ENCODE assay signal across 9 mouse cellular contexts in the genomic region with DNA sequence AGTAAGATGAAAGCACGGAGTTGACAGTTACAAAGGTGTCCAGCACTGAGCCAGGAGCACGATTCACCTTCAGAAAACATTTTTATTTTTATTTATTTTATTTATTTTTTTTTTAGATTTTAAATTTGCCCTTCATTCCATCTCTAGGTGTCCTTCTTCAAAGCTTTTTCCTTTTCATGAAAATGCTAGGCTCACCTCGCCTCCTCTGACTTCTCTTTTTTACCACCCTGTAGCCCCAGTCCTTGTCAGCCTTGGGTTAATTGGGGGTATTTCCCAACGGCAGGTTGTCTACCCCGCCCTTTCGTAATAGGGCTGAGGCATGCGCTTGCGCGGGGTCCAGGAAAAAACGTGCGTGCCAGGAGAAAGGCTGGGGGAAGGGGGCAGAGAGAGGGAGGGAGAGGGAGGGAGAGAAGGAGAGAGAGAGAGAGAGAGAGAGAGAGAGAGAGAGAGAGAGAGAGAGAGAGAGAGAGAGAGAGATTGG. TPM values are rescaled to one million over a fixed set of nuclear protein-coding genes. Genes with fewer than 3 reads are reported as not detected.
DNase-seq lines count a peak whose midpoint lies in the region; ATAC-seq and TF ChIP-seq lines count a peak whose summit lies in the region.
"Had no signal": no experiment of that assay in that cellular context is flagged by ENCODE, and none has a peak within 500 bp of the region (broad histone marks: within the 10 kb centered on the region; RNA-seq: fewer than 3 reads in every experiment).

No protein-coding gene starts in this region.

- no peaks in the 10 kb centered on the region for H3K9me3 ChIP-seq in hindbrain, postnatal 0 days (ENCODE audit: low read length)

- H3K79me2 ChIP-seq in myocyte (ENCODE audit: control insufficient read depth, insufficient read depth) = peaks cover 2% of the 10 kb centered on the region

- 9% methylated on average over 11 of the region's 11 CpGs for WGBS in hindbrain, postnatal 0 days

- H3K4me3 ChIP-seq in hindbrain, postnatal 0 days (ENCODE audit: low read length) = peak overlapping the region; percentile 50
- no peak overlapping the region for H3K4me3 ChIP-seq in myocyte
- H3K4me3 ChIP-seq: erythroblast, embryonic 14.5 days had no signal

- no peaks in the 10 kb centered on the region for H3K27me3 ChIP-seq in hindbrain, postnatal 0 days (ENCODE audit: insufficient read depth, low read length)
- no peaks in the 10 kb centered on the region for H3K27me3 ChIP-seq in myocyte (ENCODE audit: control insufficient read depth, insufficient read depth, insufficient read length)

- peaks cover 18% of the 10 kb centered on the region for H3K4me1 ChIP-seq in hindbrain, postnatal 0 days (ENCODE audit: insufficient read depth, low read length)

- ATAC-seq in cerebellum, adult (ENCODE audit: insufficient number of reproducible peaks, low FRiP score, low TSS enrichment) = no peak
- ATAC-seq in hindbrain, postnatal 0 days = no peak

- TF ChIP-seq CTCF in hindbrain, postnatal 0 days (IDR thresholded peaks at IDR 0.05; ENCODE audit: low read depth) = no peak

- no peak overlapping the region for H3ac ChIP-seq in myocyte (ENCODE audit: control insufficient read depth, insufficient read length)

- peak; percentile 74 for DNase-seq in cerebellum, adult 11 months
- peak; percentile 69 for DNase-seq in retina, postnatal 1 day
- no peak for DNase-seq in retina, embryonic 14.5 days (ENCODE audit: low spot score)
- DNase-seq in hindbrain, postnatal 0 days (ENCODE audit: low spot score) = peak; percentile 83
- no peak for DNase-seq in spleen, postnatal 4 days (ENCODE audit: low spot score in 2 of 2)
- DNase-seq in urinary bladder, adult 2 months (ENCODE audit: low spot score) = no peak

- H3K36me3 ChIP-seq in hindbrain, postnatal 0 days (ENCODE audit: insufficient read depth, low read length) = no peaks in the 10 kb centered on the region
- H3K36me3 ChIP-seq in myocyte (ENCODE audit: control insufficient read depth, insufficient read depth) = no peaks in the 10 kb centered on the region

- peak overlapping the region; percentile 60 for H3K4me2 ChIP-seq in hindbrain, postnatal 0 days (ENCODE audit: low read depth, low read length)
- peak overlapping the region; percentile 87 for H3K4me2 ChIP-seq in myocyte (ENCODE audit: low read depth)

- H3K27ac ChIP-seq in hindbrain, postnatal 0 days = peak overlapping the region; percentile 85; the same call in 1 of the 2 replicates

- no peak for TF ChIP-seq POLR2A in myocyte (IDR thresholded peaks at IDR 0.05; ENCODE audit: insufficient read length, low read depth)

- no peak overlapping the region; the same call in 1 of the 2 replicates for H3K9ac ChIP-seq in hindbrain, postnatal 0 days (replicated peaks; ENCODE audit: low read length)

TF ChIP-seq in myocyte, 11 proteins besides CTCF, POLR2A, EP300 and RAD21:
- TF ChIP-seq POLR2AphosphoS2 (IDR thresholded peaks at IDR 0.05; ENCODE audit: insufficient read length, low read depth) (no peak), USF1 (IDR thresholded peaks at IDR 0.05; ENCODE audit: low read depth) (no peak), MAX (IDR thresholded peaks at IDR 0.05; ENCODE audit: low read depth) (no peak), MYOG (IDR thresholded peaks at IDR 0.05; ENCODE audit: control insufficient read depth in 1 of 3, insufficient read depth in 1 of 3, insufficient read length in 2 of 3, low read depth in 2 of 3) (no peak), TCF12 (IDR thresholded peaks at IDR 0.05; ENCODE audit: insufficient read depth, poor library complexity, severe bottlenecking) (no peak), SRF (IDR thresholded peaks at IDR 0.05; ENCODE audit: control insufficient read depth, insufficient read length, low read depth) (no peak)

RNA-seq across cellular contexts. Expression of a gene that starts 0.4 kb away (rescaled TPM):
- 0.16 and 0.43 TPM in 2 replicates for total RNA-seq in hindbrain, postnatal 0 days (2014; rRNA removed)
- 0.88 and 1.0 TPM in 2 replicates for polyA plus RNA-seq in hindbrain, postnatal 0 days (2015; fragmentation: Nextera tagmentation; extraction: Ambion mirVana)
- polyA plus RNA-seq in myocyte (2012; fragmentation: generic; extraction: Trizol) = 0.56 TPM
- polyA plus RNA-seq in urinary bladder, adult 2 months (2012; rRNA removed) = 0.19 and 0.21 TPM in 2 replicates

RNA-seq across cellular contexts. Expression of a gene that starts 4.5 kb away (rescaled TPM):
- total RNA-seq in hindbrain, postnatal 0 days (2014; rRNA removed) = 26.7 and 32.3 TPM in 2 replicates
- 8.8 TPM in 2 replicates for polyA plus RNA-seq in hindbrain, postnatal 0 days (2015; fragmentation: Nextera tagmentation; extraction: Ambion mirVana)
- polyA plus RNA-seq in myocyte (2012; fragmentation: generic; extraction: Trizol) = 53.6 TPM
- polyA plus RNA-seq in urinary bladder, adult 2 months (2012; rRNA removed) = 33.9 and 35.6 TPM in 2 replicates

RNA-seq across cellular contexts. Expression of a gene that starts 5.4 kb away (rescaled TPM):
- 25.4 and 28.9 TPM in 2 replicates for total RNA-seq in hindbrain, postnatal 0 days (2014; rRNA removed)
- polyA plus RNA-seq in hindbrain, postnatal 0 days (2015; fragmentation: Nextera tagmentation; extraction: Ambion mirVana) = 5.8 and 6.5 TPM in 2 replicates
- 1.3 TPM for polyA plus RNA-seq in myocyte (2012; fragmentation: generic; extraction: Trizol)
- 4.2 and 5.8 TPM in 2 replicates for polyA plus RNA-seq in urinary bladder, adult 2 months (2012; rRNA removed)

RNA-seq across cellular contexts. Expression of a gene that starts 20.0 kb away (rescaled TPM):
- 29.7 and 40.8 TPM in 2 replicates for total RNA-seq in hindbrain, postnatal 0 days (2014; rRNA removed)
- 57.7 and 62.8 TPM in 2 replicates for polyA plus RNA-seq in hindbrain, postnatal 0 days (2015; fragmentation: Nextera tagmentation; extraction: Ambion mirVana)
- polyA plus RNA-seq in myocyte (2012; fragmentation: generic; extraction: Trizol) = 0.18 TPM
- 3.3 and 5.0 TPM in 2 replicates for polyA plus RNA-seq in urinary bladder, adult 2 months (2012; rRNA removed)
- polyA plus RNA-seq: erythroblast, embryonic 14.5 days had no signal

RNA-seq across cellular contexts. Expression of a gene that starts 50.6 kb away (rescaled TPM):
- total RNA-seq in hindbrain, postnatal 0 days (2014; rRNA removed) = 26.7 and 27.6 TPM in 2 replicates
- 20.1 and 22.2 TPM in 2 replicates for polyA plus RNA-seq in hindbrain, postnatal 0 days (2015; fragmentation: Nextera tagmentation; extraction: Ambion mirVana)
- 13.7 TPM for polyA plus RNA-seq in myocyte (2012; fragmentation: generic; extraction: Trizol)
- 45.0 and 45.7 TPM in 2 replicates for polyA plus RNA-seq in urinary bladder, adult 2 months (2012; rRNA removed)

Comparison
In these comparisons a context has a peak if more than half of its experiments do, and no peak if none do; other contexts are left out.
1. DNase-seq: peak in cerebellum, adult 11 months (single experiment), retina, postnatal 1 day (single experiment) and hindbrain, postnatal 0 days (single experiment); none in retina, embryonic 14.5 days (single experiment), spleen, postnatal 4 days (0 of 2) and urinary bladder, adult 2 months (single experiment).